Mouse (Mus musculus): ENCODE measurements at regions not wholly inside any gene's neighbourhood (a gene's known extent, or its start where the extent isn't known, plus 50 kb on each side); places are given as distances from the start of the nearest gene placed in this dataset.

- TF ChIP-seq CTCF (IDR thresholded peaks at IDR 0.05; ENCODE audit: borderline replicate concordance, insufficient read depth, low read depth, low read length): no peak
- TF ChIP-seq POLR2A (IDR thresholded peaks at IDR 0.05; ENCODE audit: borderline replicate concordance, insufficient read depth, low read length): no peak
These were observed 488.1 kb upstream of the St8sia4 start for GRCm38 (mm10) chr1:96155484-96155883.
